Mouse (Mus musculus): ENCODE data around the gene Usp3. TPM values are rescaled to one million over a fixed set of nuclear protein-coding genes. Genes with fewer than 3 reads are reported as not detected.

The Usp3 gene
- polyA plus RNA-seq, 1 experiment, result 20.4 TPM

GRCm38 (mm10) chr9:66584176-66584575 lies 8.8 kb downstream of the Usp3 start:
- TF ChIP-seq MYOD1 (IDR thresholded peaks at IDR 0.05; ENCODE audit: control insufficient read depth in 1 of 3, insufficient read length in 2 of 3, low read depth in 2 of 3) (no peak), REST (IDR thresholded peaks at IDR 0.05; ENCODE audit: insufficient read depth, insufficient read length) (no peak), POLR2A (IDR thresholded peaks at IDR 0.05; ENCODE audit: insufficient read length, low read depth) (no peak), TCF12 (IDR thresholded peaks at IDR 0.05; ENCODE audit: insufficient read depth, poor library complexity, severe bottlenecking) (no peak), SRF (IDR thresholded peaks at IDR 0.05; ENCODE audit: control insufficient read depth, insufficient read length, low read depth) (no peak)
- no peak overlapping the region for H3ac ChIP-seq (ENCODE audit: control insufficient read depth, insufficient read length)
- no peaks in the 10 kb centered on the region for H3K36me3 ChIP-seq (ENCODE audit: control insufficient read depth, insufficient read depth)
- H3K79me2 ChIP-seq (ENCODE audit: control insufficient read depth, insufficient read depth), result peaks cover 97% of the 10 kb centered on the region
- no peak overlapping the region for H3K4me2 ChIP-seq (ENCODE audit: low read depth)
- no peaks in the 10 kb centered on the region for H3K27me3 ChIP-seq (ENCODE audit: control insufficient read depth, insufficient read depth, insufficient read length)
- no peak overlapping the region for H3K4me3 ChIP-seq

GRCm38 (mm10) chr9:66583244-66583643 lies 9.7 kb downstream of the Usp3 start:
- H3K36me3 ChIP-seq (ENCODE audit: control insufficient read depth, insufficient read depth), result no peaks in the 10 kb centered on the region
- H3K4me3 ChIP-seq, result no peak overlapping the region
- H3ac ChIP-seq (ENCODE audit: control insufficient read depth, insufficient read length), result no peak overlapping the region
- no peak overlapping the region for H3K4me2 ChIP-seq (ENCODE audit: low read depth)
- H3K27me3 ChIP-seq (ENCODE audit: control insufficient read depth, insufficient read depth, insufficient read length), result no peaks in the 10 kb centered on the region
- no peak for TF ChIP-seq SRF (IDR thresholded peaks at IDR 0.05; ENCODE audit: control insufficient read depth, insufficient read length, low read depth)
- peaks cover 97% of the 10 kb centered on the region for H3K79me2 ChIP-seq (ENCODE audit: control insufficient read depth, insufficient read depth)

DNA sequence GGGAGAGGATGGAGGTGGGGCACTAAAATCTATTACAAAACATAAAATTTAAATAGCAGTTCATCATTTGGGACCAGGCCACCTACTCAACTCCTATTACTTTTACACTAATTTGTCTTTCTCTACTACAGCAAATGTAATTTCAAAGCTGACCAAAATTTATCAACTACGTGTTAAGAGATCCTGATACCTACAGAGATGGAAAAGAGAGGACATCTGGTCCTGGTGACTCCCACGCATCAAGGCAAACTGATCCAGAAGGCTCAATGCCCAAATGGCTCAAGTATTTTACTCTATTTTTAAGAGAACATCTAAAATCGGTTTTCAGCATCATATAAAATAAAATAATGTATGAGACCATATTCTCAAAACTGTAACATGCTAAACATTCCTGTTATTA lies 11.2 kb downstream of the Usp3 start:
- H3K27me3 ChIP-seq (ENCODE audit: control insufficient read depth, insufficient read depth, insufficient read length), result no peaks in the 10 kb centered on the region
- no peak overlapping the region for H3K4me3 ChIP-seq
- no peak overlapping the region for H3ac ChIP-seq (ENCODE audit: control insufficient read depth, insufficient read length)
- H3K4me2 ChIP-seq (ENCODE audit: low read depth), result no peak overlapping the region
- TF ChIP-seq REST (IDR thresholded peaks at IDR 0.05; ENCODE audit: insufficient read depth, insufficient read length), result no peak
- TF ChIP-seq E2F4 (IDR thresholded peaks at IDR 0.05; ENCODE audit: insufficient read depth), result no peak
- TF ChIP-seq CEBPB (IDR thresholded peaks at IDR 0.05; ENCODE audit: insufficient read depth, poor library complexity, severe bottlenecking), result no peak
- TF ChIP-seq MAX (IDR thresholded peaks at IDR 0.05; ENCODE audit: low read depth), result no peak
- TF ChIP-seq MYOD1 (IDR thresholded peaks at IDR 0.05; ENCODE audit: control insufficient read depth in 1 of 3, insufficient read length in 2 of 3, low read depth in 2 of 3), result no peak
- TF ChIP-seq TCF3 (IDR thresholded peaks at IDR 0.05; ENCODE audit: insufficient read length, low read depth), result no peak
- no peak for TF ChIP-seq USF1 (IDR thresholded peaks at IDR 0.05; ENCODE audit: low read depth)
- TF ChIP-seq POLR2AphosphoS2 (IDR thresholded peaks at IDR 0.05; ENCODE audit: insufficient read length, low read depth), result no peak
- TF ChIP-seq POLR2A (IDR thresholded peaks at IDR 0.05; ENCODE audit: insufficient read length, low read depth), result no peak
- no peak for TF ChIP-seq TCF12 (IDR thresholded peaks at IDR 0.05; ENCODE audit: insufficient read depth, poor library complexity, severe bottlenecking)
- no peak for TF ChIP-seq MYOG (IDR thresholded peaks at IDR 0.05; ENCODE audit: control insufficient read depth in 1 of 3, insufficient read depth in 1 of 3, insufficient read length in 2 of 3, low read depth in 2 of 3)
- TF ChIP-seq SRF (IDR thresholded peaks at IDR 0.05; ENCODE audit: control insufficient read depth, insufficient read length, low read depth), result no peak
- H3K79me2 ChIP-seq (ENCODE audit: control insufficient read depth, insufficient read depth), result peaks cover 95% of the 10 kb centered on the region
- H3K36me3 ChIP-seq (ENCODE audit: control insufficient read depth, insufficient read depth), result no peaks in the 10 kb centered on the region

DNA sequence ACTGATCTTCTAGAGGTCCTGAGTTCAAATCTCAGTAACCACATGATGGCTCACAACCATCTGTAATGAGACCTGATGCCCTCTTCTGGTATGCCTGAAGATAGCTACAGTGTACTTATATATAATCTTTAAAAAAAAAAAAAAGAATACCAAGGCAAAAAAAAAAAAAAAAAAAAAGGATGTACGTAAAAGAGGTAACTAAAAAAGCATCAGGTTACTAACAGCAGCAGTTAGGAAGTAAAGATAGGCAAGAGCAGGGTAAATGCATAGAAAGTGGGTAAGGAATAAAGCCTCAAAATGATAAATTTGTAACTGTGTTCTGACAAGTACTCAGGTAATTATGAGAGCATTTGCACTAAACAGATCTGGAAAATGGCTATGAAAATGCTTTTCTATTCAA lies 12.2 kb downstream of the Usp3 start:
- no peak for TF ChIP-seq TCF12 (IDR thresholded peaks at IDR 0.05; ENCODE audit: insufficient read depth, poor library complexity, severe bottlenecking)
- no peak for TF ChIP-seq POLR2A (IDR thresholded peaks at IDR 0.05; ENCODE audit: insufficient read length, low read depth)
- no peak for TF ChIP-seq TCF3 (IDR thresholded peaks at IDR 0.05; ENCODE audit: insufficient read length, low read depth)
- TF ChIP-seq MYOG (IDR thresholded peaks at IDR 0.05; ENCODE audit: control insufficient read depth in 1 of 3, insufficient read depth in 1 of 3, insufficient read length in 2 of 3, low read depth in 2 of 3), result no peak
- TF ChIP-seq CEBPB (IDR thresholded peaks at IDR 0.05; ENCODE audit: insufficient read depth, poor library complexity, severe bottlenecking), result no peak
- no peak for TF ChIP-seq E2F4 (IDR thresholded peaks at IDR 0.05; ENCODE audit: insufficient read depth)
- TF ChIP-seq POLR2AphosphoS2 (IDR thresholded peaks at IDR 0.05; ENCODE audit: insufficient read length, low read depth), result no peak
- TF ChIP-seq USF1 (IDR thresholded peaks at IDR 0.05; ENCODE audit: low read depth), result no peak
- no peak for TF ChIP-seq REST (IDR thresholded peaks at IDR 0.05; ENCODE audit: insufficient read depth, insufficient read length)
- TF ChIP-seq SRF (IDR thresholded peaks at IDR 0.05; ENCODE audit: control insufficient read depth, insufficient read length, low read depth), result no peak
- TF ChIP-seq MAX (IDR thresholded peaks at IDR 0.05; ENCODE audit: low read depth), result no peak
- no peak for TF ChIP-seq MYOD1 (IDR thresholded peaks at IDR 0.05; ENCODE audit: control insufficient read depth in 1 of 3, insufficient read length in 2 of 3, low read depth in 2 of 3)
- no peak overlapping the region for H3K4me2 ChIP-seq (ENCODE audit: low read depth)
- no peaks in the 10 kb centered on the region for H3K27me3 ChIP-seq (ENCODE audit: control insufficient read depth, insufficient read depth, insufficient read length)
- peaks cover 91% of the 10 kb centered on the region for H3K79me2 ChIP-seq (ENCODE audit: control insufficient read depth, insufficient read depth)
- no peak overlapping the region for H3K4me3 ChIP-seq
- no peaks in the 10 kb centered on the region for H3K36me3 ChIP-seq (ENCODE audit: control insufficient read depth, insufficient read depth)
- no peak overlapping the region for H3ac ChIP-seq (ENCODE audit: control insufficient read depth, insufficient read length)

- TF ChIP-seq TCF12 (IDR thresholded peaks at IDR 0.05; ENCODE audit: insufficient read depth, poor library complexity, severe bottlenecking), result no peak
- no peak for TF ChIP-seq POLR2A (IDR thresholded peaks at IDR 0.05; ENCODE audit: insufficient read length, low read depth)
- no peak for TF ChIP-seq REST (IDR thresholded peaks at IDR 0.05; ENCODE audit: insufficient read depth, insufficient read length)
- TF ChIP-seq TCF3 (IDR thresholded peaks at IDR 0.05; ENCODE audit: insufficient read length, low read depth), result no peak
- TF ChIP-seq MAX (IDR thresholded peaks at IDR 0.05; ENCODE audit: low read depth), result no peak
- no peak for TF ChIP-seq CEBPB (IDR thresholded peaks at IDR 0.05; ENCODE audit: insufficient read depth, poor library complexity, severe bottlenecking)
- TF ChIP-seq USF1 (IDR thresholded peaks at IDR 0.05; ENCODE audit: low read depth), result no peak
- TF ChIP-seq MYOG (IDR thresholded peaks at IDR 0.05; ENCODE audit: control insufficient read depth in 1 of 3, insufficient read depth in 1 of 3, insufficient read length in 2 of 3, low read depth in 2 of 3), result no peak
- TF ChIP-seq E2F4 (IDR thresholded peaks at IDR 0.05; ENCODE audit: insufficient read depth), result no peak
- TF ChIP-seq POLR2AphosphoS2 (IDR thresholded peaks at IDR 0.05; ENCODE audit: insufficient read length, low read depth), result no peak
- TF ChIP-seq SRF (IDR thresholded peaks at IDR 0.05; ENCODE audit: control insufficient read depth, insufficient read length, low read depth), result no peak
- no peak for TF ChIP-seq MYOD1 (IDR thresholded peaks at IDR 0.05; ENCODE audit: control insufficient read depth in 1 of 3, insufficient read length in 2 of 3, low read depth in 2 of 3)
- no peak overlapping the region for H3K4me2 ChIP-seq (ENCODE audit: low read depth)
Measured at GRCm38 (mm10) chr9:66575878-66576238, 17.1 kb downstream of the Usp3 start.

More at GRCm38 (mm10) chr9:66575878-66576238, 17.1 kb downstream of the Usp3 start:
- H3K79me2 ChIP-seq (ENCODE audit: control insufficient read depth, insufficient read depth), result peaks cover 80% of the 10 kb centered on the region
- H3K27me3 ChIP-seq (ENCODE audit: control insufficient read depth, insufficient read depth, insufficient read length), result no peaks in the 10 kb centered on the region
- no peak overlapping the region for H3K4me3 ChIP-seq
- H3ac ChIP-seq (ENCODE audit: control insufficient read depth, insufficient read length), result no peak overlapping the region
- H3K36me3 ChIP-seq (ENCODE audit: control insufficient read depth, insufficient read depth), result no peaks in the 10 kb centered on the region

All from myocyte (in vitro differentiated cells).